Mouse (Mus musculus) myocyte (in vitro differentiated cells): ENCODE data around the gene Rabl3. TPM values are rescaled to one million over a fixed set of nuclear protein-coding genes. Genes with fewer than 3 reads are reported as not detected.

Experiments used
- H3K27me3 ChIP-seq: one replicate; pipeline ENCODE4 v1.6.1; 2011; ENCODE audit not compliant: control insufficient read depth, insufficient read depth, insufficient read length
- H3K36me3 ChIP-seq: one replicate; pipeline ENCODE4 v1.6.1; 2011; ENCODE audit not compliant: control insufficient read depth, insufficient read depth
- H3K4me2 ChIP-seq: one replicate; pipeline ENCODE4 v1.6.1; 2011; ENCODE audit warnings: low read depth, control low read depth
- H3K4me3 ChIP-seq: one replicate; pipeline ENCODE4 v1.5.1; 2011; ENCODE audit warnings: mild to moderate bottlenecking, control low read depth, moderate library complexity
- H3K79me2 ChIP-seq: one replicate; pipeline ENCODE4 v1.6.1; 2011; ENCODE audit not compliant: control insufficient read depth, insufficient read depth
- H3ac ChIP-seq: one replicate; pipeline ENCODE4 v1.6.1; 2011; ENCODE audit not compliant: control insufficient read depth, insufficient read length
- CEBPB ChIP-seq: IDR thresholded peaks from 2 replicates; pipeline ENCODE4 v1.6.1; 2011; ENCODE audit warnings: mild to moderate bottlenecking, moderate library complexity; ENCODE audit not compliant: poor library complexity, insufficient read depth, severe bottlenecking
- E2F4 ChIP-seq: IDR thresholded peaks from one replicate; pipeline ENCODE4 v1.6.1; 2011; ENCODE audit warnings: mild to moderate bottlenecking, control low read depth, moderate library complexity; ENCODE audit not compliant: insufficient read depth
- MAX ChIP-seq: IDR thresholded peaks from one replicate; pipeline ENCODE4 v1.6.1; 2011; ENCODE audit warnings: low read depth, mild to moderate bottlenecking, control low read depth
- MYOD1 ChIP-seq, 3 experiments: IDR thresholded peaks; one replicate each; pipeline ENCODE4 v1.6.1; 2011; ENCODE audit warnings: control low read depth in 2 of 3, low read depth in 2 of 3, mild to moderate bottlenecking in 2 of 3, moderate library complexity in 1 of 3; ENCODE audit not compliant: insufficient read length in 2 of 3, control insufficient read depth in 1 of 3
- MYOG ChIP-seq, 3 experiments: IDR thresholded peaks; one replicate each; pipeline ENCODE4 v1.6.1; 2011; ENCODE audit warnings: control low read depth in 2 of 3, low read depth in 2 of 3, mild to moderate bottlenecking in 2 of 3; ENCODE audit not compliant: insufficient read length in 2 of 3, control insufficient read depth in 1 of 3, insufficient read depth in 1 of 3
- POLR2A ChIP-seq: IDR thresholded peaks from one replicate; pipeline ENCODE4 v1.6.1; 2011; ENCODE audit warnings: low read depth, mild to moderate bottlenecking, control low read depth, moderate library complexity; ENCODE audit not compliant: insufficient read length
- REST ChIP-seq: IDR thresholded peaks from one replicate; pipeline ENCODE4 v1.6.1; 2011; ENCODE audit warnings: mild to moderate bottlenecking, control low read depth, moderate library complexity; ENCODE audit not compliant: insufficient read depth, insufficient read length
- SRF ChIP-seq: IDR thresholded peaks from one replicate; pipeline ENCODE4 v1.6.1; 2011; ENCODE audit warnings: low read depth; ENCODE audit not compliant: control insufficient read depth, insufficient read length
- TCF12 ChIP-seq: IDR thresholded peaks from one replicate; pipeline ENCODE4 v1.6.1; 2011; ENCODE audit warnings: mild to moderate bottlenecking, control low read depth; ENCODE audit not compliant: poor library complexity, insufficient read depth, severe bottlenecking
- USF1 ChIP-seq: IDR thresholded peaks from one replicate; pipeline ENCODE4 v1.6.1; 2011; ENCODE audit warnings: low read depth, mild to moderate bottlenecking, control low read depth, moderate library complexity
- polyA plus RNA-seq: library from polyadenylated mRNA; unstranded; fragments of >200 nt; fragmentation: generic; extraction: Trizol; gene quantifications from one replicate; pipeline ENCODE4 v1.2.1, GENCODE M21; 2012; ENCODE audit warnings: missing spikeins

Rabl3 gene
- polyA plus RNA-seq, 1 experiment = 6.0 TPM

DNA sequence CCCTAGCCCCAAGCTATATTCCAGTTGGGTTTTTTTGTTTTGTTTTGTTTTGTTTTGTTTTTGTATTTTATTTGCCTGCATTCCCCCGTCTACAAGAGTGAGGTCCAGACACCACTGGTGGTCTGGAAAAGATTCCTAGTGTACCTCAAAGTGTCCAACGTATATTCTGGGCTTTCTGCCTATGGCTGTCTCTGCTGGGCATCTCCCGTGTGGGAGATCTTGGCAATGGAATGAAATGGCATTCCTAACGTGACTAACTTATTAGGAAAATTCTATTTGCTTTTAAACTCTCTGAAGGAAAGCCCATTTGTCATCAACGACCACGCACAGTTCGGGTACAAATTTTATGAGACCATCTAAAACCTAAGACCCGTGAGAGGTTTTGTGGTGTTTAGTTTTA lies 75.7 kb downstream of the Rabl3 start:
- Histone ChIP-seq H3K27me3 (no peaks in the 10 kb centered on the region), H3ac (no peak overlapping the region), H3K4me2 (no peak overlapping the region), H3K4me3 (no peak overlapping the region), H3K36me3 (no peaks in the 10 kb centered on the region), H3K79me2 (no peaks in the 10 kb centered on the region)
- TF ChIP-seq MYOG (IDR thresholded peaks at IDR 0.05; ENCODE audit: control insufficient read depth in 1 of 3, insufficient read depth in 1 of 3, insufficient read length in 2 of 3, low read depth in 2 of 3) = no peak
- TF ChIP-seq USF1 = no peak
- no peak for TF ChIP-seq POLR2A
- no peak for TF ChIP-seq MYOD1 (IDR thresholded peaks at IDR 0.05; ENCODE audit: control insufficient read depth in 1 of 3, insufficient read length in 2 of 3, low read depth in 2 of 3)
- no peak for TF ChIP-seq MAX

DNA sequence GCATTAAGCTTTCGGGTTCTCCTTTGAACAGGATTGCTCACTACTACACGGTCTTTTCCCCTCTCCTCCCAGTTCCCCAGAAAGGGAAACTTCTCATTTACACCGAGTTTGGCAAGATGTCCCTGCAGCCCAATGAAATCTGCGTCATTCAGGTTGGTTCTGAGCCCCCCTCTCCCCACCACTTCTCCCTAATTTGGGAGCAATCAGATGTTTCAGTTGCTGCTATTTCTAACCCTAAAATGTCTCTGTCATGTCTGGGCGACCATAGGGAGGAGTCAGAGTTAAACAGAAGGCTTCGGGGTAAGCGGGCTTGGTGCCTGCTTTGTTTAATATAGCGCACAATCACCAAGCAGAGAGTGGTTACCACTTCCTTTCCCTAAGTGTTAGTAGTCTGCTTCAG lies 76.4 kb downstream of the Rabl3 start:
- Histone ChIP-seq H3ac (no peak overlapping the region), H3K36me3 (no peaks in the 10 kb centered on the region), H3K27me3 (no peaks in the 10 kb centered on the region), H3K79me2 (no peaks in the 10 kb centered on the region), H3K4me3 (no peak overlapping the region), H3K4me2 (no peak overlapping the region)
- TF ChIP-seq TCF12 (no peak), REST (no peak), MAX (no peak), MYOD1 (IDR thresholded peaks at IDR 0.05; ENCODE audit: control insufficient read depth in 1 of 3, insufficient read length in 2 of 3, low read depth in 2 of 3) (no peak), MYOG (IDR thresholded peaks at IDR 0.05; ENCODE audit: control insufficient read depth in 1 of 3, insufficient read depth in 1 of 3, insufficient read length in 2 of 3, low read depth in 2 of 3) (no peak), CEBPB (no peak), E2F4 (no peak), SRF (no peak)

DNA sequence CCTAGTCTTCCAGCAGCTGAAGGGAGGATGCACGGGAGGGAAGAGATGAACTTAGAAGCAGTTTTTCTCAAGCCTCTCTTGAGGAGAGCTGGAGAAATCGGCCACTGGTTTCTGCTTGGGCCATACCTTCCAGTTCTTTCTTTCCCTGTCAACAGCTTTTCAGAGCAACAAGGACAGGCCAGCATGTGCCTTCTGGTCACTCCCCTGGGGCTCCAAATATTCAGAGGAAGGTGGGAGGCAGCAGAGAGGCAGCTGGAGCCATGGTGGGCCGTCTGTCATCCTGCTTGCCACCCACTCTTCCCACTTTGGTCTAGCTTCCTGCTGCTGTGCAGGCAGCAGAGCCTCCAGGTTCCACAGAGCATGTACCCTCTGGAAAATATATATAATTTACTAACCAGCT lies 78.0 kb downstream of the Rabl3 start:
- H3K4me2 ChIP-seq = no peak overlapping the region
- TF ChIP-seq POLR2A = no peak
- peak in 1 of 3 experiments; percentile 71 for TF ChIP-seq MYOD1 (IDR thresholded peaks at IDR 0.05; ENCODE audit: control insufficient read depth in 1 of 3, insufficient read length in 2 of 3, low read depth in 2 of 3)
- no peak overlapping the region for H3ac ChIP-seq
- H3K79me2 ChIP-seq = no peaks in the 10 kb centered on the region
- H3K27me3 ChIP-seq = no peaks in the 10 kb centered on the region
- no peaks in the 10 kb centered on the region for H3K36me3 ChIP-seq
- H3K4me3 ChIP-seq = no peak overlapping the region

Other genes starting within 250 kb of the Rabl3 start
- gene Stxbp5l, start 154.9 kb upstream of the Rabl3 start, polyA plus RNA-seq = not detected
- gene Gtf2e1, start 96 bp upstream of the Rabl3 start, polyA plus RNA-seq = 10.3 TPM
- 0.02 TPM for gene Hgd, start 40.3 kb downstream of the Rabl3 start, polyA plus RNA-seq
- 86.0 TPM for gene Ndufb4, start 114.6 kb downstream of the Rabl3 start, polyA plus RNA-seq
- 134 TPM for gene Fstl1, start 237.0 kb downstream of the Rabl3 start, polyA plus RNA-seq